Mouse (Mus musculus): ENCODE measurements around the gene Fto. TPM values are rescaled to one million over a fixed set of nuclear protein-coding genes. Genes with fewer than 3 reads are reported as not detected.

The Fto gene
- total RNA-seq, 4 experiments from 2014 or later = 71.1 to 83.2 (median 80.8) TPM

DNA sequence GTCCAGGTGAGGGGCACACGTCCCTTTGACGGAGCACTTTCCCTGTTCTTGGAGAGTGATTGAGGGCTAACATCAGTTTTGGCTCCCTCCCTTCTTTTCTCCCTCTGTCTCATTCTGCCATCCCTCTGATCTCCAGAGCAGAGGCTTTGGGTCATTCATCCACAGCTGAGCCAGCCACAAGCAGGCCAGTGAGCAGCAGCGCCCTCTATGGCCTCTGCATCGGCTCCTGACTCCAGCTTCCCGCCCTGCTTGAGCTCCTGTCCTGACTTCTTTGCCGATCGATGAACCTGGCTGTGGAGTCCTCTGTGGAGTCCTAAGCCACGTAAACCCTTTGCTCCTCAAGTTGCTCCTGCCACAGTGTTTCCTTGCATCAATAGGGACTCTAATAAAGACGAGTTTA is 10.9 kb downstream of the Fto start:
- no peak for DNase-seq (ENCODE audit: low spot score in 2 of 2)

DNA sequence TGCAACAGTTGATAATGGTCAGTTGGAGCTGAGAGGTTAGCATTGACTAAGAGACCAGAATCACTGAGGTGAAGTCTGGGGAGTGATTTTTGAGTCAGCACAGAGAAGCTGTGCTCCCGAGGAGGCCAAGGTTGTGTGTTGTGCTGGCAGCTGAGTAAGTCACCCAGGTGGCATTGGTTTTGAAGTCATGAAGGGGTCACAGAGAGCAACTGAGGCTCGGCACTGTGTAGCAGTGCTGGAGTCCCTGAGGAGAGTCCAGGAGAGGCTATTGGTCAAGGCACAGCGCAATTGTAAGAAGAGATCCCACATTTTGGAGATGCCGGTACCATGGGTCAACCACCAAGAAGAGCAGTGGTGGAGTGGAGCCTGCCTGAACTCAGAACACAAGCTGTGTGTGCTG is 11.6 kb downstream of the Fto start:
- DNase-seq (ENCODE audit: low spot score in 2 of 2) = no peak

DNA sequence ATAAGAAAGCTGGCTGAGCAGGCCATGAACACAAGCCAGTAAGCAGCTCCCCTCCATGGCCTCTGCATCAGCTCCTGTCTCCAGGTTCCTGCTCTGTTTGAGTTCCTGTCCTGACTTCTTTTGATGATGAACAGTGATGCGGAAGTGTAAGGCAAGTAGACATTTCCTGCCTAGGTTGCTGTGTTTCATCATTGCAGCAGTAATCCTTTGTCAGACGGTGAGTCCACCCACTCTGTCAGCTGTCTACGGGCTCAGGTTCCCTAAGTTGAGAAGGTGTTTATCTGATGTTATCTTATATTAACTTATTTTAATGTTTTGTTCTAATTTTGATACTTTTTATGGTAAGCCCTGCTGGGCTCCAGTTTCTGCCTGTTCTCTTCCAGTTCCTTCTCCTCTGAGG is 12.7 kb downstream of the Fto start:
- DNase-seq (ENCODE audit: low spot score in 2 of 2) = no peak

DNA sequence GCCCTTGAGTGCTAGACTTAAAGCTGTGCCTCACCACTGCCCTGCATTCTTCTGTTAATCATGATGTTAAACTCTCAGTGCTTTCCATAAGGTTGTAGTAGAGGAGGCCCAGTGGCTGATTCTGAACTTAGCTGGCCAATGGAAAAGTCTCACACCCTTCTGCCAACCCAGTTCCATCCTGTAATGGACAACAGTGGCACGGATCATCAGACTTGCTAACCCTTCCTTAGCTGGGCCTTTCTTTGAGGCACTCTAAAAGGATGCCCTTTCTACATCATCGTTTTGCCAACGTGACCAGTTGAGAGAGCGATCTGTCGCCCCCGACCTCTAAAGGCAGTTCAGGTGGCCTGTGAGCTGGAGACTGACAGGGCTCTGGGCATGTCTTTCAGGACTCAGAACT is 13.6 kb downstream of the Fto start:
- DNase-seq (ENCODE audit: low spot score in 2 of 2) = no peak

DNA sequence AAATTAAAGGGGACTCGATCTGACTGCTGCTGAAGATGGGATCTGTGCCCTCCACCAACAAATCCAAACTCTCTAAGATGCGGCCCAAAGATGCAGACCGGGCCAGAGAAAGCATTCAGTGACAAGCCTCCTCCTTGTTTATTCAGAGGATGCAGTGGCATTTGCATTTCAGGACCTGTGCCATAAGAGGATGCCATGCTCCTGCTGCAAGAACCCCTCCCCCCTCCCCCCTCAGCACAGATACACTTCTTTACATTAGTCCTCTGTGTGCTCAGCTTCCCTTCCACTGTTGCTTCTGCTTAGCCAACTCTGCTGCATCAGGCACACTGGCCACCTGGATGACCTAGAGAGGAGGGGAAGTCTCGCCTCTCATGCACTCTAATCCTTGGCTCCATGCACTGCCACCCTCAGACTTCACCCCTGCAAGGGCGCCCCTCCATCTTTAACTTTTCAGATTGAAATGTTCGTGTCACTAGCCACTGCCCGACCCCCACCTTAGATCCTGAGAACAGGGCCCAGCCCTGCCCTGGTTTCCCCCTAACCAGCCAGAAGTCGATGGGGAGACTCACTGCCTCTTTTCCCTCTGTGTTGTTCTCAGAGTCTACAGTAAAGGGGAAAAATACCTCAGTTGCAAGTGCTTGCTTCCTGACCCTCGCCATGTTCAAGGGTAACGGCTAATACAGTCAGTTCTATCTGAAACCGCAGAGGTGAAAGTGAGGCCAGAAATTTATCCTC is 14.3 kb downstream of the Fto start:
- DNase-seq (ENCODE audit: low spot score in 2 of 2) = no peak

DNA sequence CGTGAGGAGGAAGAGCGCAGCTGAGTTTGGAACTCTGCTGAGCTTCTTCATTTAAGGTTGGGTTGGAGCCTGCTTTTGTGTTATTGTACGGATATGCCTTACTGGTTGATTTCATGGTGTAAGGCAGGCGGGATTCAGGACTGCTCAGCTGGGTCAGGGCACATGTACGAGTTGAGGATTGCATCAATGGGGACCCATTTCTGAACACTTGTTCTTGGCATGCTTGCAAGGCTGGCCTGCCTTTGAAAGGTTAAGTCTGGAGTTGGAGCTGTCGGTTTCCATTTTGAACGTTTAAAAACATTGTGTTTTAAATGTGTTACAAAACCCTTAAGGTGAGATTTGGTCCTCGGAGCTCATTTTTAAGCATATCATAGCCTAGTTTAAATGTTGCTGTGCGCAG is 15.7 kb downstream of the Fto start:
- no peak for DNase-seq (ENCODE audit: low spot score in 2 of 2)

DNA sequence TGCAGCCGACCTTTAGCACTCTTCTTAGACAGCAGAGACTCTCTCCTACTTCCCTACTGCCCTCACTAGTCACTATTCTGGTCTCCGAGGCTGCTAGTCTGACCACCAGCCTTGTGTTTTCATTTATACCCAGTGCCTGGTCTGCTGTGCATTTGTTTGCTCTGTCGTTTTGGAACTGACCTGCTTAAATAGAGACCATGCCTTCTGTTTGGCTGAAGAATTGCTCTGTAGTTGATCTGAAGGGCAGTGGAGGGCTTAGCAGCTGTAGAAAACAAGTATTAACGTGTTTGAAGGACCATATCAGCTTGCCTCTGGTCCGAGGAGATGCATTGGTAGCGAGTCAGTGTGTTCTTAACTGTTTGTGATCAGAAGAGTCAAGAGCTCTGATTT is 16.1 kb downstream of the Fto start:
- no peak for DNase-seq (ENCODE audit: low spot score in 2 of 2)

DNA sequence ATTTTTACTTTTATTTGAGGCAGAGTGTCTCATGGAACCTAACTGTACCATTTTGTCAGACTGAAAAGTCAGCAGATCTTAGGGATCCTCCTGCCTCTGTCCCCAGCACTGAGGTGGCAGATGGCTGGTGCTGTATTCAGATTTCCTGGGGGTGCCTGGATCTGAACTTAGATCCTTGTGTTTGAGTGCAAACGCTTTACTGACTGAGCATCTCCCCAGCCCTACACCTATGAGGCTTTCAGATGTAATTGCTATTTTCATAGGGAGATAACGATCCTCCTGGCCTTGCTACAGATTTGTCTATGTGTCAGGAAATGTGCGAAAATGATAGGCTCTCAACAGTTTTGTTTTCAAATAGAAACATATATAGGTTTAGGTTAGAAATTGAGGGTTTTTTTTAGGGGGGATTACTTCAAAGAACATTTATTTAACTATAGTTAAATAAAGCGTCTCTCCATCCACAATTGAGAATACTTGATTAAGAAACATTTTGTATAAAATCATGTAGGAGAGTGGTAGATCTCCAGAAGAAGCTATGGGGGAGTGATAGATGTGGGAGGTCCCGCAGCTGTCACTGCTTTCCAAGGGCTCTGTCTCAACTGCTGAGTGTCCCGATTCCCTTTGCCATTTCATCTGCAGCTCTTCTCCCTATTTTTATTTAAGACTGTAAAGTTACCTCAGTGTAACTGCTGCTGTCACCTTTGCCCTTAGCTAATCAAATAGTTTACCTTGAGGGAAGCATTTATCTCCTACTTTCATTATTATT is 25.2 kb downstream of the Fto start:
- DNase-seq (ENCODE audit: low spot score in 2 of 2) = no peak

DNA sequence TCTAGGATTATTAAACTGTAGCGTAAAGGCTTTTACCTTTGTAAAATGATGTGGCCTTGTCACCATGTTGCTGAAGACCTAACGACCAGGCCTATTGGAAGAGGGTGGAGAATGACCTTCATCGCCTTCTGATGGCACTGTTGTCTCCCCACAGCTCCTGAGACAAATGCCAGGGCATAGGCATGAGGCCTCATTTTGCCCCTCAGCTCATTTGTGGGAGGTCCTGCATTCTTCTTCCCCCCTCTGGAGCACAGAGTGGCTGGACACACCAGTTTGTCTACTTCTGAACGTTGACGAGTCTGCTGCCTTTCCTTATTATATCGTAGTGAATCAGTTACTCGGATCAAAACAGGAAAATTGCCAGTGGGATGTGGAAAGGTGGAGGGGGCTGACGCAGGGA is 26.3 kb downstream of the Fto start:
- DNase-seq (ENCODE audit: low spot score in 2 of 2) = no peak

DNA sequence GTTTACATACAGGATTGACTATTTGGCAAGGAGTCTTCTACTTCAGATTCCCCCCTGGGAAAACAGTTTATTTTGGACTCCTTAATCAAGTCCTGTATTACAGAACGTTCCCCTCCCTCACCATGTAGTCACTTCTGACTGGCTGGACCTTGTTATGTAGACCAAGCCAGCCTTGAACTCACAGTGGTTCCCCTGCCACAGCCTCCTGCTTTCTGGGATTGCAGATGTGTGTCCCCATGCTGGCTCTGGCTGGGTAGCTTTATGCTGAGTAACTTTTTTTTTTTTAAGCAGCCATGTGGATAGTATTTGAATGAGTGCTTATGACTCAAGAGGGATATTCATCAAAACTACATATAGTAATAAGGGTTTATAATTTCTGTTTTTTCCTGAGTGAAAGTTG is 27.4 kb downstream of the Fto start:
- no peak for DNase-seq (ENCODE audit: low spot score in 2 of 2)

DNA sequence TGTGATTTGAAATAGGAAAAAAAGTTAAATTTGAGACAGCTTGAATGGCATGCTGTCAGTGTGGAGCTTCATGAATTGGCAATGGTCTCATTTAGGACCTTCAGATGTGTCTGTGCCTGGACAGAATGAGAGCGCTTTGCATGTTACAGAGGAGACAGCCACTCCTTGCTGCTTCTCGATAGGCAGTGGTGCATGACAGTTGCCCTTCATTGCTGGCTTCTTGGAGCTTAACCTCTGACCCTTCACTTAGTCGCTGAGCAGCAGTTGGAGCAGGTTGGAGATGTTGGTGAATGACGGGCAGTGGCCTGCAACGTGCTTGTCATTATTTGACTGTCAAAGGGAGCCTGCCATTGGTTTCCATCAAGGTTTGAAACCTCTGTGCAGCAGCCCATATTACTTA is 28.9 kb downstream of the Fto start:
- DNase-seq (ENCODE audit: low spot score in 2 of 2) = no peak

DNA sequence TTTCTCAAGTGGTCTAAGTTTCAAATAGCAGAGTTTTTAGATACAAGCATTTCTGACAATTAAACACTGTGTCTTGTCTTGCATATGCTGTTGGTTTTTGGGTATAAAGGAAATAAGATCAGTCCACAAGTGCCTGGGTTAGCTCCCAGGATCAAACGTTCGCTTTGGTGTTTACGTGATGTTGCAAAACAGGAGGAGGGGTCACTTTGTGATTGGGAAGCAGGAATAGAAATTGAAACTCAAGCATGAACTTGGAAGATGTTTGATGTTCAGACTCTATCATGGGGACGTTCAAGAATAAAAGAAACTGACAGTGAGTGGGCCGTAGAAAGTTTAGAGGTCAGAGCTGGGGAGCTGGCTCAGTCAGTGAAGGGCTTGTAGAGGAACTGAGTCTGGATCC is 29.5 kb downstream of the Fto start:
- DNase-seq (ENCODE audit: low spot score in 2 of 2) = no peak

DNA sequence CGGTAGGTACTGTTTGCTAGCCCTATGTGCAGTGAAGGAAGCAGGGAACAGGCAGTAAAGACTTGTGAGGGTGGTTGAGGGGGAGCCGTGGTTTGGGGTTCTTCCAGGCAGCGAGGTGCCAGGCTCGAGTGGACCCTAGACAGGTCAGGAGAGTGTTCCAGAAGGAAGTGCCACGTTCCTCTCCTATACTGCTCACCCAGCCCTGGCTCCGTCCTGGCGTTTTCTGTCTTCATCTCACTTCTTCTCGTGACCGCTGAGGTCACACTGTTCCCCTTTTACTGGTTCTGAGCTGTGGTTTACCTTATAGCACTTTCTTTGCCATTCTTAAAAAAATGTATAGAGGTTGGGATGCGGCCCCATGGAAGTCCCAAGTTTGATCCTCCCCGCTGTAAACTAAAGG is 31.3 kb downstream of the Fto start:
- no peak for DNase-seq (ENCODE audit: low spot score in 2 of 2)

DNA sequence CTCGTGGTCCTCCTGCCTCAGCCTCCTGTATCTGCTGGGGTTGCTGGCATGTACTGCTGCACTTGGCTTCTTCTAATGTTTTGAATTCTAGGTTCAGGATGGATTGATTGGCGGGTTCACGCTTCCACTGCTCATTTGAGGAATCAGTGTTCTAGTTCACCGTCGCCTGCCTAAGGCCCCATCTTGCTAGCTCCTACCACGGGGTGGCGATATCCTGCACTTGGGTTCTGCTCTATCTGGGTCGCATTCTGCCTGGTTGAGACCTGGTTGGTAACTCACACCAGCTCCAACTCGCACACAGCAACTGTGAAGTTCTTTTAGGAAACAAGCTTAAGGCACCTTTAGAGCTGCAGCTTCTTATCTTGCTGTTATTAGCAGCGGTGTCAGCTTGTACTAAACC is 33.8 kb downstream of the Fto start:
- DNase-seq (ENCODE audit: low spot score in 2 of 2) = no peak

DNA sequence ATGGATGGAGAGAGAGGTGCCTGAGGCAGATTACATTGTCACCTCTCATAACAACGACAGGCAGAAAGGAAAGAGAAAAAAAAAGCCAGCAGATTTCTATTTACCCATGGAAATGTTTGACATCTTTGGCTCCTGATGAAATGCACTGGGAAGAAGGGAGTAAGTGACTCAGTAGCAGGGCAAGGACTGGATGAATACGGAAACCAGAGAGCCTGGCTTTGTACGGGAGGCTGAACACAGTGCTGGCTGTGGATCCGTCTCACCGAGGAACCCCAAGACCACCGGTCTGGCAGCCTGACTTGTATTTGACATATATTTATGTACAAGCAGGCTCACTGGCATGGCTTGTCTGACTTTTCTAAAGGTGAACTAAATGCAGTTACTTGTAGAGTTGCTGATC is 34.3 kb downstream of the Fto start:
- DNase-seq (ENCODE audit: low spot score in 2 of 2) = no peak

DNA sequence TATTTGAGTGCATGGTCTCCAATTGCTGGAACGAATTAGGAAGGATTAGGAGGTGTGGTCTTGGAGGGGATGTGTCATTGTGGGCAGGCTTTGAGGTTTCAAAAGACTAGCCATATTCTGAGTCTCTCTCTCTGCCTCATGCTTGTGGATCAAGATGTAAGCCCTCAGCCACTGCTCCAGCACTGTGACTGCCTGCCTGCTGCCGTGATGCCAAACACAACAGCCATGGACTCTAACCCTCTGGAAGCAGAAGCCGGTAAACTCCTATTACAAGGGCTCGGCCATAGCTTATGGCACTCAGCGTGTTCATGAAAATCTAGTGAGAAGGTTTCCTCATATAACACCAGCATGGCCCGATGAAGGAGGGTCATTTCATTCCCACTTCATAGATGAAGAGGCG is 36.5 kb downstream of the Fto start:
- DNase-seq (ENCODE audit: low spot score in 2 of 2) = no peak

DNA sequence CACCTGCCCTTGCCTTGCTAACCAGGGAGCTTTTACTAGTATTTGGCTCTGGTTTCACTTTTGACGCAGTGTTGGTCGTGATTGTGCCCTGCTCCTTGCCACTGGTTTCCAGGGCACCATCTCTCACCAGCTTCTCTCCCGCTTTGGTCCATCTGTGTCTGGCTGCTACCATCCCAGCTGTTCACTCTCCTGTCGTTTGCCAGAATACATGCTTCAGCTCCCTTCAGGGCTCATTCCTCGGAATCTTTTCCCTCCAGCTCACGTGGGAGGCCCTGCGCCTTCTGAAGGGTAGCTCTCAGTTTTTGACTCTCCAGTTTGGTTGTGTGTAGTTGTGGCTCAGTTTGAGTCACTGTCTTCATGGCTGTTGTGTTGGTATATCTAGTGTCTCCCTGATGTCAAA is 37.3 kb downstream of the Fto start:
- DNase-seq (ENCODE audit: low spot score in 2 of 2) = no peak

DNA sequence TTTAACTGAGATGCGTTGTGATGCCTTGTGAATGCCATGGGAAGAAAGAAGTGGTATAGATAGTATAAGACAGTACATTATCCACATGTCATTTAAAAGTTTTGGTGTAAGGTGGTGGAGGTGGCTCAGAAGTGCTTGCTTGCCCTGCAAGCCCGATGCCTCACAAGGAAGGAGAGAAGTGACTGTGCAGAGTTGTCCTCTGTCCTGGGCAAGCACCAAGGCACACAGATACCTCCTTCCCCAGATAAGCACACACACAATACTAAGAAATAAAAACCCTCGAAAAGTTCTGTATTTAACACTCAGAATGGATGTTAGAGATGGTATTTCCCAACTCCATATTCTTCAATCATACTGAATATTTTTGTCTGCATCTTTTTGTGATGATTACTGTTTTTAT is 39.3 kb downstream of the Fto start:
- DNase-seq (ENCODE audit: low spot score in 2 of 2) = no peak

DNA sequence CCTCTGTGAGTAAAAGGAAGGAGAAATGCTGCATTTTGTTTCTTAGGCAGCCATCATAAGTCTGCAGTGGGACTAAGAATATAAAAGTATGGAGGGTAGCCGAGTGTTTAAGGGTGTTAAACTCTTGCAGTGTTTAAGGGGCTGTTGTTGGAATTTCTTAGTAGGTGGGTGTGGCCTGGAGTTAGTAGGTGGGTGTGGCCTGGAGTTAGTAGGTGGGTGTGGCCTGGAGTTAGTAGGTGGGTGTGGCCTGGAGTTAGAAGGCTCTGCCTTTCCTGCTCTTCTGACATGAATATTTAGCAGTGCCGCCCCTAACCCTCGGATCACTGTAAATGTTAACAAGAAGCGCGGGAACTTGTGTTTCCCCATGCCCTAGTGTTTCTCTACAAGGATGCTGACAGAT is 39.7 kb downstream of the Fto start:
- no peak for DNase-seq (ENCODE audit: low spot score in 2 of 2)

DNA sequence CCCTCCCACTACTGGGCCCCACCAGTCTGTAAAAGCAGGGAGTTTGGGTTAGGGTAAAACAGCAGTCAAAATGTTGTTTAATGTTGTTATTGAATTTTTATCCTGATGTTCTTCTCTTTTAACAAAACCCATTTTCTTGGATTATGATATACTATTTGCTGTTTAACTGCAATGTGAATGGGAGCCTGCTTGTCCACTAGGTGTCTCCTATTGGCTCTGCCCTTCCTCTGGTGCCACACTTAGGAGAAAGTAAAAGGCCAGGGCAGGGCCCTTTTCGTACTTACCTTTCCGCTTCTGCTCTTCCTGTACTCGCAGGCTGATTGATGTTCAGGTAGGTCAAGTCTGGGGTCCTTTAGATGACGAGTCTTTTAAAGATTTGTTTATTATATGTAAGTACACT is 40.6 kb downstream of the Fto start:
- no peak for DNase-seq (ENCODE audit: low spot score in 2 of 2)

DNA sequence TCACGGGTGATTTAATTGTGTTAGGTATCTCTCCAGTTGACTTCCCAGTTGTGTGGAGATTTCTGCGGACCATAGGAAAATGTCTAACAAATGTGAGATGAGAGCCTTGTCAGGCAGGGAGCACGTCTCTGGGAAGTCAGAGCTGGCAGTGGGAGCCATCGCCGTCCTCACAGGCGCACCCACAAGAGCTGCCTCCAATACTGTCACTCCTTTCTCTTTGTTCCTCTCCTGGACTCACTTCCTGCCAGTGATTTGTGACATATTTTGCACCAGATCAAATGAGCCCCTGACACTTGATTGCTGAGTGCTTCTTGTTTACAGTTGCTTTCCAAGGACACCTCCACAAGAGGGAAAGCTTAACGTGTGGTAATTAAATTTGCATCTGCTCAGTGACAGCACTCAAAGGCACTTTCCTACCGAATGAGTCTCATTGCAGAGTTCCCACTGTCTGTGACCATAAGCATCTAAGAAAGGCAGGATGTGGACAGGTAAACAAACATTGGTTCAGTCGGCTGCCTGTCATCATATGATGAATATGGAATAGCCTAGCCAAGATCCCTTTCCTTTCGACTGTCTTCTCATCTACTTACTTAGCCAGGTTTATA is 42.1 kb downstream of the Fto start:
- no peak for DNase-seq (ENCODE audit: low spot score in 2 of 2)

DNA sequence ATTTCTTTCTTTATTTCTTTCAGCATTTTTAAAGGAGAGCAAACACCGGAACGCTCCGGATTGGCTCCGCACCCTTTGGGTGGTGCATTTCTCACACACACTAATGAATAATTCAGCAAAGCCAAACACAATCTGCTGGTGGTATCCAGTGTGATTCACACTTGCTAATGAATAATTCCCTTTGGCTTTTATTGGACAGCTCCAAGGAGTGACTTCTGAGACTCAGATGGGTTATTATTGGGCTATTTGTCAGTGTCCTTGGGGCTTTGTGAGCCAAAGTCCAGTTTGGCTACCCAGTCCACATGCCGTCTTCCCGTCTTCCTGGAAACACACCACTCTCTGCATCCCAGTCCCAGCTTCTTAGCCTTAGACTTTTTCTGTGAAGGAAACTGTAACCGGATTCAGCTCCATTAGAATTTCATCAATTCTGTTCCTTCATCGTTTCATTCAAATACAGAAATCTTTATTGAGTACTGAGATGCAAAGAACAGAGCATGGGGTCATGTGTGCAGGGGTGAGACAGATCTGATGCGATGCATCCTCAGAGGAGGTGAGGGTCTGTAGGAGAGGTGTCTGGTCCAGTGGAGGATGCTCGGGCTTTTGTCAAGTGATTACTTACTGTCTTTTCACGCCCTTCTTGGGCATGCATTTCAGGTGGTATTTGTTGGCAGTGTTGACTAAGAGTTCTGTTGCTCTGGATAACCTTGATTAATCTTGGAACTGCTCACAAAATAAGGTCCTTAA is 42.8 kb downstream of the Fto start:
- no peak for DNase-seq (ENCODE audit: low spot score in 2 of 2)

Measured in gastrocnemius, adult 8-10 months (tissue).